Mouse (Mus musculus) megakaryocyte, embryonic 14.5 days (primary cell): ENCODE results near the gene Ccar1.

Experiments used
- FLI1 ChIP-seq: IDR thresholded peaks from 2 replicates; pipeline ENCODE4 v1.6.1; 2012; ENCODE audit warnings: low read length, inconsistent platforms, mixed read lengths
- GATA1 ChIP-seq: IDR thresholded peaks from 3 replicates; pipeline ENCODE4 v1.6.1; 2012; ENCODE audit warnings: mixed read lengths, low read length, inconsistent platforms, borderline replicate concordance

DNA sequence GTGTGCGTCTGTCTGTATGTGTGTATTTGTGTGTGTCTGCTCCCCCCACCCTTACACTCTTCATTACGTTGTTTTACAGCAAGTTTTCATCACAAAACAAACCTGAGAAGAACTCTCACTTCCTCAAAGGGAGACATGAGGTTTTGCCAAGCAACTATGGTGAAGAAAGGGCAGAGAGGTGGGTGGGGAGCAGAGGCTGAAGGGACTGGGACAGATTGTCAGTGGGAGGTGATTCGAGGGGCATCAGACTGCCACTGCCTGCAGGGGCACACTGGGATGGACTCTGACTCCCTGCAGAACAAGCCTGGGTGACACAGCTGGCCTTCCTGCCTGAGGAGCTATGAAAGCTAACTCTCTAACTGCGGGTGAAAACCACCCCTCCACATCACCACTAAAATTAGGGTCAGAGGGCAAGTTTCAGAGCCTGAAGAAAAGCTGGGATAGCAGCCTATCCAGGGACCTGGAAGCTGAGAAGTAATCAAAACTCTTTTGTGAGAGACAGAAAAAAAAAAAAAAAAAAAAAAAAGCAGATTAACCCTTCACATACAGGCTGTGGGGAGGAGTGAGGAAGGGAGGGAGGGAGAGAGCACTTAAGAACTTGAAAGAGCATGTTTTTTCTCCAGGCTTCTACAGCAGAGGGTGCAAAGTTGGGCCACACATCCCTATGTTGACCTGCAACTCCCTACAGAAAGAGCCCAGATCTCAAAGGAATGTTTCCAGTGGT lies 55.0 kb downstream of the Ccar1 start:
- TF ChIP-seq GATA1 (no peak), FLI1 (no peak)
